Mouse (Mus musculus) Muller cell, postnatal 12 days (primary cell): Measurements from ENCODE around the gene Abhd12b.
A peak's percentile ranks its signal among the peaks of the same experiment; 100 is the strongest.

Experiments used
- DNase-seq: peaks from one replicate; pipeline ENCODE4 v3.0.0-alpha.2; 2015; ENCODE audit errors: inconsistent ontology term

Abhd12b gene

GRCm38 (mm10) chr12:70208214-70208613 lies 54.3 kb downstream of the Abhd12b start:
- DNase-seq = no peak

DNA sequence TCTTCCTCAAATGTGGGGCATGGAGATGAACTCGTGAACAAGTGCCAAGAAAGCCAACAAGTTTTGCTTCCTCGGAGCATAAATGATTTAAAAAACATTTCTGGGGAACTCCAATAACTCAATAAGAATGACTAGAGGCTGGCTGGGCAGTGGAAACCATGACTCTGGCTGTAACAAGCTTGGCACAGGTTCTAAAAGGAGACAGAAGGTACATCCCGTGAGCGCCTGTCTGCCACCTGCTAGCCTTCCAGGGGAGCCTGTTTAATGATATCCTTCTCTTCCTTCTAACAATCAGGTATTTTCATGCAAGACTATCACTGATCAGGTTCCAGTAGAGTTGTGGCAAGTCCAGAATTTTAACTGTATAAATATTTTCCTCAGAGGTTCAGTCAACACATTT lies 58.6 kb downstream of the Abhd12b start:
- DNase-seq = no peak

DNA sequence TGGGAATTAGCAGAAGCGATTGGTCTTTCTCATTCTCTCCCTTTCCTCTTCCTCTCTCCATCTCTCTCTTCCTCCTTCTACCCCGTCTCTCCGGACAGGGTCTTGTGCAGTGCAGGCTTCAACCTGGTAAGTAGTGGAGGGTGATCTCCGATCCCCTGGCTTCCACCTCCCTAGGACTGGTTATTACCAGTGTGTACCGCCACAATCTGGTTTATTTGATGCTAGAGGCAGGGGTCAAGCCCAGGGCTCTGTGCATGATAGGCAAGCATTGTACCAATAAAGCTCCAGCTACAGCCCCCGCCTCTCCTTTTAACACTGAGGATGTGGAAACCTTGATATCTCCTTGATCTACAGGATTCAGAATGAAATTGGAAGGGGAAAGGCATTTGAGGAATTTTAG lies 59.7 kb downstream of the Abhd12b start:
- DNase-seq = no peak

GRCm38 (mm10) chr12:70214281-70214680 lies 60.3 kb downstream of the Abhd12b start:
- DNase-seq = no peak

GRCm38 (mm10) chr12:70216229-70216800 lies 62.4 kb downstream of the Abhd12b start:
- DNase-seq = no peak

DNA sequence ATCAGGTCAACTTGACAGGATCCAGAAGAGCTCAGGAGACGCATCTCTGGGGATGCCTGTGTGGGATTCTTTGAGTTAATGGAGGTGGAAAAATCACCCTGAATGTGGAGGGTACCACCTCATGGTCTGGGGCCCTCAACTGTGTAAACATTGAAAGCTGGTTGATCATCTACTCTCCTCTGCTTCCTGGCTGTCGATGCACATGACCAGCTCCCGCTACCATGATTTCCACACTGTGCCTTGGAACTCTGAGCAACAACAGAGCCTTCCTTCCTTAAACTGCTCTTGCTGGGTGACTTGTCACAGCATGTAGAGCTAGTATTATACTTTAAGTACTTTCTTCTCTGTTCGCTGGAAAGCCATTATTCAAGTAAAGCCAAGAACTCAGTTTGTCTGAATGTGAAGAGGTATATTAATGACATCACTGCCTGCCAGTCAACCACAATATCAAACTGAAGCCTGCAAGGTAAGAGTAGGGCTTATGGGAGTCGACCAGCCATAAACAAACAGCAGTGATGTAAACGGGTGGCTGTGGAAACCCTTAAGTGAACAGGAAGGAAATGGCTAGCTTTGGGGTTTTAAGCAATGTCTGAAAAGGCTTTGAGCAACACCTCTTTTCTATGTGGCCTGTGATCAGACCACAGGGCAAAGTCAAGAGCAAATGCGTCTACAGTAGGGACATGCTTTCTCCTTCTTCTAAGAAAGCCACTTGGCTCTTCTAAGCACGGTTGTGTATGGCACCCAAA lies 65.0 kb downstream of the Abhd12b start:
- no peak for DNase-seq

DNA sequence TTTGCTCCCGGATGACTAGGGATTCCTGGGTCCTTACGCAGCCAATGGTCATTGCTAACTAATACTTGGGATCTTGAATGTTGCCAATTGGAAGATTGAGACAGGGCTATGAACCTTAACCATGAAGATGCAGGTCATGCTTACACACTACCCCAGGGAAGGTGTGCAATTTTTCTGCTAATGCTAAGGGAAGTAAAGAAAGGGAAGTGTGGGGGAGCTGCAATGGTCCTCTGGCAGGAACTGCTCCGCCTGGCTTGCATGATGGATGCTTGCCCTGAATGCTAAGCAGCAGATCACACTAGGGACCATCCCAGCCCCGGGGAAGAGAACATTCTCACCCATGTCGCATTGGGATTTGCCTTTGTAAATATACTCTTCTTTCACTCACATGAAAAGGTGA lies 67.5 kb downstream of the Abhd12b start:
- DNase-seq = no peak

DNA sequence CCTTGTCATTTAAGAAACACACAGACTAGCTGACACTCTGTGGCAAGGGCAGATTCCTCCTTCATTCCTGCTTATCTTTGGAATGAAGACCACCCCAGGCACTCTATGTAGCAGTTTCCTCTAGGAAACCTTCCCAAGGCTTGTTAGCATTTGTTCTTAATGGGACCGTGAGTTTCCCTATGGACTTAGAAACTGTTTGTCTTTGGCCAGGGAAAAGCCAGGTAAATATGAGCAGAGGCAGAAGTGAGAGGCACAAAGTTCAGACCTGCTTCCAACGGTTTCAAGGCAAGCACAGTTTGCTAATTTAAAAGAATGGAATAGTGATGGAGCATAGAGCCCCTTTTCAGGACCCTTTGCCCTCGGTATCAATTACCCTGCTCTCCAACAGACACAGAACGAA lies 69.4 kb downstream of the Abhd12b start:
- no peak for DNase-seq

- DNase-seq = no peak
These were observed 72.7 kb downstream of the Abhd12b start for GRCm38 (mm10) chr12:70226655-70227054.

GRCm38 (mm10) chr12:70227121-70227932 lies 73.4 kb downstream of the Abhd12b start:
- DNase-seq = peak; percentile 84

GRCm38 (mm10) chr12:70228155-70228554 lies 74.2 kb downstream of the Abhd12b start:
- DNase-seq = no peak

DNA sequence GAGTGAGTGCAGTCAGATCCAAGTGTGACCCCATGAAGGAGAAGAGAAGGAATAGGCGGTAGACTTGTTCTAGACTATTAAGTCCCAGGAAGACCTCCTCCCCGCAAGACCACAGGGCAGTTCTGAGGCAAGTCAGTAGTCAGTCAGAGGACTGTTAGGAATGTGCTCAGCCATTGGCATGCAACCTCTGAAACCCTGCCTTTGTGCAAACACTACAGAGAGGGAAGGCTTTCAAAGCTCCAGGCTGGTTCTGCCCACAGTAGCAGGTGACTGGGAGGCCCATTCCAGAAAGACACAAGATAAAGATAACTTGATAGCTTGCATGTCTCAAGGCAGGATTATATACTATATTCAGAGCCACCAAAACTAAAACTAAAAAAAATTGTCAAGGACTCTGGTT lies 77.4 kb downstream of the Abhd12b start, which contains the start of gene Pygl:
Gene Pygl (minus strand): TSS at position 195 of the 400 bp plus-strand sequence.
- peak; percentile 47 for DNase-seq

- peak; percentile 67 for DNase-seq
These were observed 78.1 kb downstream of the Abhd12b start for GRCm38 (mm10) chr12:70232020-70232544.
